Mouse (Mus musculus): Measurements from ENCODE around the gene Adam22. TPM values are rescaled to one million over a fixed set of nuclear protein-coding genes. Genes with fewer than 3 reads are reported as not detected.
A peak's percentile ranks its signal among the peaks of the same experiment; 100 is the strongest.

Adam22 gene
- polyA plus RNA-seq, 1 experiment, result 1.3 TPM

DNA sequence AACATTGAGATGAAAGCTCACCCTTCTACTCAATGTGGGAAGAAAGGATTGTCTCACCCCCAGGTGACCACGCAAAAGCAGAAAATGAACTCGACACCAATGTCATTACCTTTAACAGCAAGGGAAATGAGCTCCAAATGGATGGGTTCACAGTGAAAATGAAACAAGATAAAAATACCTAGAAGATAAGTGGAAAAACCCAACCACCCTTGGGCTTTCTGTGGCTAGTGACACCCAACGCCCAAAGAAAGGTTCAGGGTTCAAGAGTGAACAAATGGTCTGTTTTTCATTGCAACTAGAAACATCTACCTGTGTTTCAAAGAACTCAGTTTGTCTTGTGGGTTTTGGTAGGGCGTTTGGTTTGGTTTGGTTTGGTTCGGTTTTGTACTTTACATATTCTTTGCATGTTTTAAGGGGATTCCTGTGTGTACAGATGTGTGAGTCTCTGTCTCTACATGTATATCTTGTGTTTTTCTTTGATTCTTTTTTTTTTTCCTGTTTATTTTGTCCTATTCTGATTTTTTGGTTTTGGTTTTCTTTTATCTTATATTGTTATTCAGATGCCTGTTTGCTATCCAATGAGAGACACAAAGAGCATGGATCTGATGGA, 6.4 kb upstream of the Adam22 start:
- no peaks in the 10 kb centered on the region for H3K36me3 ChIP-seq (ENCODE audit: control insufficient read depth, insufficient read depth, low read length)
- no peak overlapping the region for H3K27ac ChIP-seq (ENCODE audit: insufficient read depth, low read depth, low read length)
- DNase-seq, result no peak
- WGBS, result 81% methylated on average over 5 of the region's 5 CpGs
- TF ChIP-seq POLR2A (IDR thresholded peaks at IDR 0.05; ENCODE audit: low read depth, low read length) (no peak), CTCF (conservative IDR thresholded peaks at IDR 0.05; ENCODE audit: insufficient read depth, insufficient read length, low read depth, low read length) (no peak)
- no peaks in the 10 kb centered on the region for H3K27me3 ChIP-seq (replicated peaks; ENCODE audit: control insufficient read depth, insufficient read depth, low read length)
- H3K4me1 ChIP-seq (ENCODE audit: control insufficient read depth, insufficient read depth, low read length), result no peaks in the 10 kb centered on the region
- H3K4me3 ChIP-seq (ENCODE audit: insufficient read depth, low read depth, low read length), result no peak overlapping the region

DNA sequence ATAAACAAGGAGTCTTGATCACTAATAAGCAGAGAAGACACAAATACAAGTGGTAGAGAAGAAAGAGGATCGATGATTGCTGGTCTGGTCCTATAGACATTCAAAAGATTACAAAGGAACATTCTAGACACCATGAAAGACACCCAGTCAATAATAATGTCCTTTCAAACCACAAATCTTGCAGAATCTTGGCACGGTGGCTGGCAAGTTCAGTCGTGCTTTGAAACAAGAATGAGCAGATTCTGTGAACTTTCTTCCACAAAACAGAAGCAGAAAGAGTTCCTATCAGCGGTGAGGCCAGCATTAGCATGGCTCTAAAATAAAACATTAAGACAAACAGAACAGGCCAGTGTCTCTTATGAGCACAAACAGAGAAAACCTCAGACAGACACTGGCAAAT, 5.5 kb upstream of the Adam22 start:
- no peak overlapping the region for H3K4me3 ChIP-seq (ENCODE audit: insufficient read depth, low read depth, low read length)
- H3K4me1 ChIP-seq (ENCODE audit: control insufficient read depth, insufficient read depth, low read length), result no peaks in the 10 kb centered on the region
- H3K36me3 ChIP-seq (ENCODE audit: control insufficient read depth, insufficient read depth, low read length), result no peaks in the 10 kb centered on the region
- DNase-seq, result no peak
- 87% methylated on average over 4 of the region's 4 CpGs for WGBS
- TF ChIP-seq POLR2A (IDR thresholded peaks at IDR 0.05; ENCODE audit: low read depth, low read length) (no peak), CTCF (conservative IDR thresholded peaks at IDR 0.05; ENCODE audit: insufficient read depth, insufficient read length, low read depth, low read length) (no peak)
- no peaks in the 10 kb centered on the region for H3K27me3 ChIP-seq (replicated peaks; ENCODE audit: control insufficient read depth, insufficient read depth, low read length)
- H3K27ac ChIP-seq (ENCODE audit: insufficient read depth, low read depth, low read length), result no peak overlapping the region

DNA sequence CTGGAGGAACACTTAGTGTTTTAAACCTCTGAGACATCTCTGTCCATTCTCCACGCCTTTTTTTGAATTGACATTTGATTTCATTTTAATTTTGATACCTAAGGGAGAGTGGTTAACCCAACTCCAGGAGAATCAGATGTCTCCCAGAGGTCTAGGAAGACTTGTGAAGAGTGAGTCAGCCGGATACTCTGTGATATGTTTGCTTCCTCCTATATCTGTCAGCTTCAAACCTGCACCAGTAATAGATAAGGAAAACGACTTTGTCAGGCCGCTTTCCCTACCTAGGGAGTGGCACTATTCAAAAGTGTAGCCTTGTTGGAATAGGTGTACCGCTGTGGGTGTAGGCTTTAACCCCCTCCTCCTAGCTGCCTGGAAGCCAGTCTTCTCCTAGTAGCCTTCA, 821 bp upstream of the Adam22 start:
- Histone ChIP-seq H3K4me3 (ENCODE audit: insufficient read depth, low read depth, low read length) (no peak overlapping the region), H3K27ac (ENCODE audit: insufficient read depth, low read depth, low read length) (no peak overlapping the region), H3K27me3 (replicated peaks; ENCODE audit: control insufficient read depth, insufficient read depth, low read length) (no peaks in the 10 kb centered on the region), H3K4me1 (ENCODE audit: control insufficient read depth, insufficient read depth, low read length) (no peaks in the 10 kb centered on the region; the same call in 1 of the 2 replicates), H3K36me3 (ENCODE audit: control insufficient read depth, insufficient read depth, low read length) (no peaks in the 10 kb centered on the region)
- WGBS, result 89% methylated on average over 5 of the region's 5 CpGs
- no peak for TF ChIP-seq CTCF (conservative IDR thresholded peaks at IDR 0.05; ENCODE audit: insufficient read depth, insufficient read length, low read depth, low read length)
- no peak for TF ChIP-seq POLR2A (IDR thresholded peaks at IDR 0.05; ENCODE audit: low read depth, low read length)
- no peak for DNase-seq

DNA sequence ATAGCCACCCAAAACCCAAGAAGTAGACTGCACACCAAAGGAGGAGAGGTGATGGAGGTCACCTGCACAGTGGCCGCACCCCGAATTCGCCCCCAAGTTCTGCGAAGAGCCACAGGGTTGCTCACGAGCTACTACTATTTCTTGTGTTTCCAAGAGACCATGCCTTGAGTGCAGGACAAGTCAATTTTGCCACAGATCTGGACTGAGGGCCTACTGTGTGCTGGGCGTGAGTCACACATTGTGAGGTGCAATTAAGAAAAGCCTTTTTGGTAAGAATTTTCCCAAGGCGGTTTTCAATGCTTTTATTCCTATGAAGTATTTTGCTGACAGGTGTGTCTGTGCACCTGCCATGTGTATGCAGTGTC, 350 bp upstream of the Adam22 start:
- H3K4me3 ChIP-seq (ENCODE audit: insufficient read depth, low read depth, low read length), result peak overlapping the region; percentile 73; the same call in 1 of the 2 replicates
- no peaks in the 10 kb centered on the region for H3K36me3 ChIP-seq (ENCODE audit: control insufficient read depth, insufficient read depth, low read length)
- TF ChIP-seq POLR2A (IDR thresholded peaks at IDR 0.05; ENCODE audit: low read depth, low read length) (no peak), CTCF (conservative IDR thresholded peaks at IDR 0.05; ENCODE audit: insufficient read depth, insufficient read length, low read depth, low read length) (no peak)

DNA sequence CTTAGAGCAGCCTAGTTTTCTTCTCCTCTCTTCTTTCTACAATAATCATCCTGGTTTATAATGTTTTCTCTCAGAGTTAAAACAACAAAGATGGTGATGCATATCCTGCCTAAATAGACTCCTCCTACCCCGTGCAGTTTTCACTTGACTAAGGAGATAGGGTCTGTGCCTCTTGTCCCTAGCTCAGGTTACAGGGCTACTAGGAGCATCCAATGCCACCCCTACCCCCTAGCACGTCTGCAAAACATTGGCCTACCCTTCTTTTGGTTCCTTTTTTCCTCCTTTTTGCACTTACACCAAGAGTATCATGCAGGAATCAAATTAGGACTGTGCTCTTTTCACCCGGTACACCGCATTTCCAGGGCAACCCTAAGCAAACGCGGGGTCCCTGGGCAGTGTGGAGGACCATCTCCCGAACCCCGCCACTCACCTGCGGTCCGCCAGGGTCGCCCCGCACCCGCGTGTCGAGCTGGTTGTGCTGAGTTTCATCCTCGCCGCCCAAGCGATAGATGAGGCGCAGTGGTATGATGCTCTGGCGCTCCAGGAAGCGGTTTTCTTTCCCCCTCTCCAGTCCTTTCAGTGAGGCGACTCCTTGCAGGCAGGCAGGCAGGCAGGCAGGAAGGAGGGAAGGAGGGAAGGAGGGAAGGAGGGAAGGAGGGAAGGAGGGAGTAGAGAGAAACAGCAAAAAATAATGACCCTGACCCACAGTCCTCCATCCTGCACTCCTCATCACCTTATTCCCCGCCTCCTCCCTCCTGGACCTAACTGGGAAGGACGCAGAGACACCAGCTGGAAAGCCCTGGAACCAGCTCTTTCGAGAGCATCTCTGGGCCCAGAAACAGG, 968 bp downstream of the Adam22 start:
- Histone ChIP-seq H3K36me3 (ENCODE audit: control insufficient read depth, insufficient read depth, low read length) (no peaks in the 10 kb centered on the region), H3K4me1 (ENCODE audit: control insufficient read depth, insufficient read depth, low read length) (no peaks in the 10 kb centered on the region; the same call in 1 of the 2 replicates), H3K27ac (ENCODE audit: insufficient read depth, low read depth, low read length) (no peak overlapping the region), H3K27me3 (replicated peaks; ENCODE audit: control insufficient read depth, insufficient read depth, low read length) (no peaks in the 10 kb centered on the region), H3K4me3 (ENCODE audit: insufficient read depth, low read depth, low read length) (peak overlapping the region; percentile 39)
- 11% methylated on average over 24 of the region's 25 CpGs for WGBS
- TF ChIP-seq CTCF (conservative IDR thresholded peaks at IDR 0.05; ENCODE audit: insufficient read depth, insufficient read length, low read depth, low read length), result no peak
- no peak for TF ChIP-seq POLR2A (IDR thresholded peaks at IDR 0.05; ENCODE audit: low read depth, low read length)
- DNase-seq, result no peak

More for the DNA sequence above, 350 bp upstream of the Adam22 start:
- Histone ChIP-seq H3K27ac (ENCODE audit: insufficient read depth, low read depth, low read length) (no peak overlapping the region), H3K27me3 (replicated peaks; ENCODE audit: control insufficient read depth, insufficient read depth, low read length) (no peaks in the 10 kb centered on the region), H3K4me1 (ENCODE audit: control insufficient read depth, insufficient read depth, low read length) (no peaks in the 10 kb centered on the region; the same call in 1 of the 2 replicates)
- whole genome bisulfite sequencing, result 45% methylated on average over 7 of the region's 7 CpGs
- DNase-seq, result no peak

DNA sequence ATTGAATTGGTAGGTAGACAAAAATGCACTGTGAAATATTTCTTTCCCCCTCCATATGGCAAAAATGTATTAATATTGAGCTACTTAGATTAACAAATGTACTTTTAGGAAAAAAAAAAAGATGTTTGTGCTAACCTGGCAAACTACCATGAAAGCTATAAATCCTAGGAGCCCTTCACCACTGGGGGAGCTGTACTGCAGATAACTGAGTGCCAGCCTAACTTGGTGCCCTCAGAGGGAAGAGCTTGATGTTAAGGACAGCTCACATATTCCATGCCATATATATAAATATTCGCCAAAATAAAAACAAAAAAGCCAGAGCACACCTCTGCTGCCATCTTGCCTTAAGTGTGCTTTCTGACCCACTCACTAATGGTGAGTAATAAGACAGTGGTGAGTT, 5.6 kb downstream of the Adam22 start:
- no peak; the same call in 1 of the 2 replicates for TF ChIP-seq CTCF (conservative IDR thresholded peaks at IDR 0.05; ENCODE audit: insufficient read depth, insufficient read length, low read depth, low read length)
- H3K27ac ChIP-seq (ENCODE audit: insufficient read depth, low read depth, low read length), result no peak overlapping the region
- H3K36me3 ChIP-seq (ENCODE audit: control insufficient read depth, insufficient read depth, low read length), result no peaks in the 10 kb centered on the region
- no peak for DNase-seq
- no peaks in the 10 kb centered on the region; the same call in 1 of the 2 replicates for H3K4me1 ChIP-seq (ENCODE audit: control insufficient read depth, insufficient read depth, low read length)
- H3K4me3 ChIP-seq (ENCODE audit: insufficient read depth, low read depth, low read length), result no peak overlapping the region
- WGBS, result 74% methylated on average over 1 of the region's 1 CpGs
- no peaks in the 10 kb centered on the region for H3K27me3 ChIP-seq (replicated peaks; ENCODE audit: control insufficient read depth, insufficient read depth, low read length)

- H3K4me1 ChIP-seq (ENCODE audit: control insufficient read depth, insufficient read depth, low read length), result no peaks in the 10 kb centered on the region
- H3K27ac ChIP-seq (ENCODE audit: insufficient read depth, low read depth, low read length), result no peak overlapping the region
- no peak for TF ChIP-seq CTCF (conservative IDR thresholded peaks at IDR 0.05; ENCODE audit: insufficient read depth, insufficient read length, low read depth, low read length)
- no peak for TF ChIP-seq POLR2A (IDR thresholded peaks at IDR 0.05; ENCODE audit: low read depth, low read length)
- 41% methylated on average over 8 of the region's 8 CpGs for WGBS
- no peak for DNase-seq
- no peaks in the 10 kb centered on the region for H3K36me3 ChIP-seq (ENCODE audit: control insufficient read depth, insufficient read depth, low read length)
- no peak overlapping the region for H3K4me3 ChIP-seq (ENCODE audit: insufficient read depth, low read depth, low read length)
- H3K27me3 ChIP-seq (replicated peaks; ENCODE audit: control insufficient read depth, insufficient read depth, low read length), result no peaks in the 10 kb centered on the region
These were observed 10.3 kb downstream of the Adam22 start for GRCm38 (mm10) chr5:8357677-8358076.

All from kidney, adult 2 months (tissue).